Mouse (Mus musculus) forebrain, embryonic 14.5 days (tissue): ENCODE data around the gene Acsm2. TPM values are rescaled to one million over a fixed set of nuclear protein-coding genes. Genes with fewer than 3 reads are reported as not detected.
"Not testable (repeated sequence)": the region's sequence is repeated elsewhere in the genome, so short reads cannot be mapped to it uniquely, and the experiment has no call there.

Experiments
- ATAC-seq: fragments of 200-750 bp; cut with Nextera tagmentation; 2 replicates; pipeline ENCODE4 v1.8.0; 2017; ENCODE audit warnings: mild to moderate bottlenecking, moderate library complexity
- DNase-seq: peaks from one replicate; pipeline ENCODE4 v3.0.0-alpha.2; 2015; ENCODE audit warnings: low spot score
- H3K27ac ChIP-seq: fragments of 300-500 bp; sonication (generic); 2 replicates; pipeline ENCODE4 v1.5.1; 2014; ENCODE audit warnings: low read depth, mild to moderate bottlenecking, control low read depth, low read length, moderate library complexity
- H3K27me3 ChIP-seq: fragments of 300-500 bp; sonication (generic); replicated peaks from 2 replicates; pipeline ENCODE4 v1.6.1; 2014; ENCODE audit warnings: low read length, control low read depth, mixed read lengths; ENCODE audit not compliant: control insufficient read depth, insufficient read depth
- H3K36me3 ChIP-seq: fragments of 300-500 bp; sonication (generic); 2 replicates; pipeline ENCODE4 v1.6.1; 2014; ENCODE audit warnings: low read length, control low read depth; ENCODE audit not compliant: control insufficient read depth, insufficient read depth
- H3K4me1 ChIP-seq: fragments of 300-500 bp; sonication (generic); 2 replicates; pipeline ENCODE4 v1.6.1; 2014; ENCODE audit warnings: antibody characterized with exemption, low read length, control low read depth; ENCODE audit not compliant: control insufficient read depth, insufficient read depth
- H3K4me2 ChIP-seq: fragments of 300-500 bp; sonication (generic); 2 replicates; pipeline ENCODE4 v1.6.1; 2014; ENCODE audit warnings: mild to moderate bottlenecking, control low read depth, low read length
- H3K4me3 ChIP-seq: fragments of 300-500 bp; sonication (generic); 2 replicates; pipeline ENCODE4 v1.5.1; 2014; ENCODE audit warnings: low read depth, low read length, control low read depth
- H3K9ac ChIP-seq: fragments of 300-500 bp; sonication (generic); 2 replicates; pipeline ENCODE4 v1.6.1; 2014; ENCODE audit warnings: mild to moderate bottlenecking, low read length, control low read depth, moderate library complexity
- H3K9me3 ChIP-seq: fragments of 300-500 bp; sonication (generic); replicated peaks from 2 replicates; pipeline ENCODE4 v1.6.1; 2016; ENCODE audit warnings: low read length, control low read depth, mixed read lengths; ENCODE audit not compliant: control insufficient read depth
- WGBS: fragments of 180-500 bp; shearing (Covaris S2); extraction: QIAGEN DNeasy Blood & Tissue Kit; methylation state at CpG from one replicate; pipeline ENCODE4 v1.1.7; 2014; 5-methylcytosine and 5-hydroxymethylcytosine counted together
- polyA plus RNA-seq: library from polyadenylated mRNA; unstranded; fragments of >200 nt; fragmentation: Nextera tagmentation; extraction: Ambion mirVana; gene quantifications from 2 replicates; pipeline ENCODE4 v1.2.1, GENCODE M21; 2014

Gene Acsm2
- polyA plus RNA-seq, 1 experiment from 2014 or later = not detected

GRCm38 (mm10) chr7:119545572-119545971 lies 8.6 kb upstream of the Acsm2 start:
- Histone ChIP-seq H3K9ac (no peak overlapping the region), H3K9me3 (no peaks in the 10 kb centered on the region), H3K36me3 (no peaks in the 10 kb centered on the region), H3K27ac (no peak overlapping the region), H3K4me3 (no peak overlapping the region), H3K27me3 (no peaks in the 10 kb centered on the region), H3K4me2 (no peak overlapping the region), H3K4me1 (no peaks in the 10 kb centered on the region)
- ATAC-seq = no peak
- DNase-seq = no peak

DNA sequence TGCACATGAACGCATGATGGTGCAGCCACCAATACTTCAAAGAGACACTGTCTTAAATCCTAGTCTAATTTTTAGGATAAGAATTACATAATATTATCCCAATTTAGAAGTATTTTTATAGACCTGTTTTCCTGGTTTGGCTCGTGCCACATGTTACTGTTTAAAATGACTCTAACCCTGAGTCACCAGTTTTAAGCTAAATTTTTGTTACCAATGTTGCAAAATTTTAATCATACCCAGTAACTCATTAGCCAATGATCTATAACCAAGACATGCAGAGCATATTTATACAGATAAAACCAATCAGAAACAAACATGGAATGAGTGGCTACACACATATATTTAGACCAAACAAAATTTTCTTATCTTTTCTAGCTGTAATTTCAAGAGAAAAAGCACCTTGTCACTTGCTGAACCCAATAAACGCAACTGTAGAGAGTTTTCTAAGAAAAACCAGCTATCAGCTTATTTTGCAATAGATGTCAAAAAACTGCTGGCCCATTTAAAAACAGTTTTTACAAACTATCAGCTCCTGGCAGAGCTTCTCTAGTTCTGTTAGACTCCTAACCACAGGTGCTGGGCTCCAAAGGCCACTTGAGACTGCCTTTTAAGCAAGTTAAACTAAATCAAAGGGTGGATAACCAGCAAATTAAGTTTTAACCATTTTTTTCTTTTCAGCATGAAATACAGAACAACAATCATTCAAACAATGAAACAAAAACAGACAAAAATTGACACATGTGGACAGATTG lies 3.5 kb upstream of the Acsm2 start:
- no peak for DNase-seq
- Histone ChIP-seq H3K4me1 (no peaks in the 10 kb centered on the region), H3K9me3 (no peaks in the 10 kb centered on the region), H3K4me2 (no peak overlapping the region), H3K27me3 (no peaks in the 10 kb centered on the region), H3K9ac (no peak overlapping the region), H3K27ac (no peak overlapping the region), H3K36me3 (no peaks in the 10 kb centered on the region), H3K4me3 (no peak overlapping the region)
- WGBS = 89% methylated on average over 3 of the region's 3 CpGs
- ATAC-seq = no peak

DNA sequence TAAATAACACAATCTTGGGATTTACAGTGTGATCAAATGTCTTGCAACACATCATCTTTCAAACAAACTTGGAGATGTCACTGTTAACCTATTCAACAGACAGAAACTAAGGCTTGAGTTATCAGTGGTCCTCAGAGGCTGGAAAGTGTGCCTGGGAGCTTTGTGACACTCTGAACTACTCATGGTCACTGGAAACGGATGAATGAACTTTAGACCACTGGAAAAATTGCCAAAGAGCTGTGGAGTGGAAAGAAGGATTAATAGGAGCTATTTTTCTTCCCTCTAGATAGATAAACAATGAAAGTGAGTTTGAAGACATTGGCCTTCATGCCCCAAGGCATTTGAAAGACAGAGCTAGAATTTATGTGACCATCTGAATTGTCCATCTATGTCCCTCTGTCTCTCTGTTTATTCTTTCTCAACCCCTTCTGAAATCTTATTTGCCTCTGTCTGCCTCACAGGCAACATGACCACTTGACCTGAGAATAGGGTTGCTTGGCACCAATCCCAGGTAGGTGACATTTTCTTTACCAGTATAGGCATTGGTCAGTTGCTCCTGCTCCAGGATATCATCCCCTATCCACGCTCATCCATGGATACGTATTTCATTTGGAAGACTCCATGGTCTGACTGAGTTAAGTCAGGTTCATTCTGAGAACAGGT lies 5.8 kb downstream of the Acsm2 start:
- Histone ChIP-seq H3K4me3 (no peak overlapping the region), H3K27ac (no peak overlapping the region), H3K36me3 (no peaks in the 10 kb centered on the region), H3K4me2 (no peak overlapping the region), H3K9me3 (no peaks in the 10 kb centered on the region), H3K4me1 (no peaks in the 10 kb centered on the region), H3K27me3 (no peaks in the 10 kb centered on the region), H3K9ac (no peak overlapping the region)
- no peak for ATAC-seq
- WGBS = 89% methylated on average over 3 of the region's 3 CpGs
- no peak for DNase-seq

DNA sequence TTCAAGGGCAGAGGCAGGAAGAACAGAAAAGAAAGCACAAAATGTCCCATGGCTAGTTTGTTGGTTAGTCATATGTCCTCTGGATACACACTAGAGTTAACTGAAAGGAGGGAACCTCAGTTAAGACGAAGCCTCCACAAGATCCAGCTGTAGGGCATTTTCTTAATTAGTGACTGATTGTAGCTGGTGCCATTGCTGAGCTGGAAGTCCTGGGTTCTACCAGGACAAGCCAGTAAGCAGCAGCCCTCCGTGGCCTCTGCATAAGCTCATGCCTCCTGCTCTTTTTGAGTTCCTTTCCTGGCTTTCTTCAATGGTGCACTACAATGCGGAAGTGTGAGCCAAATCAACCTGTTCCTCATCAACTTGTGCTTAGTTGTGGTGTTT lies 6.3 kb downstream of the Acsm2 start:
- DNase-seq = no peak
- Histone ChIP-seq H3K4me2 (no peak overlapping the region), H3K4me3 (no peak overlapping the region), H3K9me3 (no peaks in the 10 kb centered on the region), H3K9ac (no peak overlapping the region), H3K36me3 (no peaks in the 10 kb centered on the region), H3K27me3 (no peaks in the 10 kb centered on the region), H3K27ac (no peak overlapping the region), H3K4me1 (no peaks in the 10 kb centered on the region)
- WGBS = 86% methylated on average over 3 of the region's 3 CpGs
- no peak for ATAC-seq

DNA sequence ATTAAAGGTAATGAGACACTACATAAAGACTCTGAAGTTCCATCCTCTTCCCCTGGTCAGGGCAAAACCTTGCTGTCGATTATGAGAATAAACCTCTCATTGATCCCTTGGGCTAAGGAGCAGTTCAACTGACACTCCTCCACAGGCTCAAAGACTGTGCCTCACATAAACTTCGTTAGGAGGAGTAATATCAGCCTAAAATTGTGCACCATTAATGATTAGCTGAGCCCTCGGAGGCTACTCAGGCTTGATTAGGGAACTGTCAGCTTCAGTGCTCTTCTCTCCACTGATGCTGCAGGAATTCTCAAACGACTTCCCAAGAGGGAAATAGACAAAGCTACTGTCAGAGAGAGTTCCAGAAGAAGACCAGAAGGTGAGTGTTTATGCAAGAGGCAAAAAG lies 7.3 kb downstream of the Acsm2 start:
- H3K4me2 ChIP-seq = no peak overlapping the region
- H3K4me1 ChIP-seq = no peaks in the 10 kb centered on the region
- DNase-seq (no peak), ATAC-seq (no peak)
- H3K36me3 ChIP-seq = no peaks in the 10 kb centered on the region
- no peak overlapping the region for H3K9ac ChIP-seq
- H3K4me3 ChIP-seq = no peak overlapping the region
- 39% methylated on average over 4 of the region's 4 CpGs for WGBS
- H3K9me3 ChIP-seq = no peaks in the 10 kb centered on the region
- H3K27me3 ChIP-seq = no peaks in the 10 kb centered on the region
- no peak overlapping the region for H3K27ac ChIP-seq

- H3K9me3 ChIP-seq, H3K4me2 ChIP-seq, H3K4me3 ChIP-seq, H3K36me3 ChIP-seq, DNase-seq, ATAC-seq, H3K9ac ChIP-seq, H3K4me1 ChIP-seq, H3K27me3 ChIP-seq, H3K27ac ChIP-seq: not testable (repeated sequence)
- WGBS = 83% methylated on average over 2 of the region's 2 CpGs
These were observed 8.3 kb downstream of the Acsm2 start for GRCm38 (mm10) chr7:119562476-119562875.

DNA sequence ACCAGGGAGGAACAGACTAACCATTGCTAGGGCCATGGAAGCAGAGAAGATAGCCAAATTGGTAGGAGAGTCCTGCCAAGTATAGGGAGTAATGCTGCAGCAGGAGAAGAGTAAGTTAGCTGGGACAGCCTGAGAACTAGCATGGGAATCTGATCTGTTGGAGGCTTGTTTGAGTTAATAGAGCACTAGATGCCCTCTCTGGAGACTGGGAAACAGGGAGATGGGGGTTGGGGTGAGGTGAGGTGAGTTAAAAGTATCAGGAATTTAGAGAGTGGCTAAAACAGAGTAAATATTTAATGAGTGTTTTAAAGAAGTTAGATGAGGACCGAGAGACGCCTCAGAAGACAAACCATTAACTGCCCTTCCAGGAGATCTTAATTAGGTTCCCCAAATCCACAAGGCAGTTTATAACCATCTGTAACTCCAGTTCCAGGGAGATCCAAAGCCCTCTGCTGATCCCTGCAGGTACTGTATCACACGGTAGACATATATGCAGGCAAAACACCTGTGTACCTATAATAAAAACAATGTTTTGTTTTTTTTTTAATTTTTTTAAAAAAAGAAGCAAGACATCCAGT lies 40.5 kb downstream of the Acsm2 start:
- ATAC-seq (no peak), DNase-seq (no peak)
- Histone ChIP-seq H3K4me2 (no peak overlapping the region), H3K4me3 (no peak overlapping the region), H3K27ac (no peak overlapping the region), H3K36me3 (no peaks in the 10 kb centered on the region), H3K9me3 (no peaks in the 10 kb centered on the region), H3K27me3 (no peaks in the 10 kb centered on the region), H3K9ac (no peak overlapping the region), H3K4me1 (no peaks in the 10 kb centered on the region)
- WGBS = 74% methylated on average over 3 of the region's 3 CpGs

- Histone ChIP-seq H3K27ac (no peak overlapping the region), H3K4me3 (no peak overlapping the region), H3K4me1 (no peaks in the 10 kb centered on the region), H3K27me3 (no peaks in the 10 kb centered on the region), H3K36me3 (no peaks in the 10 kb centered on the region), H3K4me2 (no peak overlapping the region), H3K9ac (no peak overlapping the region), H3K9me3 (no peaks in the 10 kb centered on the region)
- ATAC-seq (no peak), DNase-seq (no peak)
- 40% methylated on average over 1 of the region's 1 CpGs for WGBS
These were observed 41.2 kb downstream of the Acsm2 start for GRCm38 (mm10) chr7:119595306-119595705.

DNA sequence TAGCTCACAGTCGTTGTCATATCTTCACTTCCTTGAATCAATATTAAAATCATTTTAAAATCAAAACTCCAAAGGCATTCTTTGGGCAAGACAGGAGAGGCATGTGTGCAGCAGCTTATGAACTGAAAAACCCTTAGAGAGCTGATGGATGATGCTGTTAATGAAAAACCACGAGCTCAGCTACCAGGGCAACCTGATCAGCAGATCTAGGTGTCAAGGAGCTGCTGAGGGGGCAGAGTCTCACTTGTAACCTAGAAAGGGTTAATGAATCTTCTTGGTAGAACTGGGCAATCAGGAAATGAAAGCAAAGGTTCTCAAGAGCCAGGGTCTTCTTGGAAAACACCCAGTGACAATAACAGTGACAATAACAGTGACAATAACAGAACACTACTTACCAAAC lies 42.4 kb downstream of the Acsm2 start:
- DNase-seq (no peak), ATAC-seq (no peak)
- Histone ChIP-seq H3K9me3 (no peaks in the 10 kb centered on the region), H3K36me3 (no peaks in the 10 kb centered on the region), H3K4me2 (no peak overlapping the region), H3K27me3 (no peaks in the 10 kb centered on the region), H3K27ac (no peak overlapping the region), H3K9ac (no peak overlapping the region), H3K4me3 (no peak overlapping the region), H3K4me1 (no peaks in the 10 kb centered on the region)
- WGBS = 83% methylated on average over 2 of the region's 2 CpGs
